Mouse (Mus musculus) midbrain, embryonic 13.5 days (tissue): ENCODE measurements around the gene Htr2b. TPM values are rescaled to one million over a fixed set of nuclear protein-coding genes. Genes with fewer than 3 reads are reported as not detected.

Source experiments
- ATAC-seq: fragments of 200-750 bp; cut with Nextera tagmentation; 2 replicates; pipeline ENCODE4 v1.8.0; 2017; ENCODE audit warnings: mild to moderate bottlenecking, moderate TSS enrichment, moderate library complexity
- H3K27ac ChIP-seq: fragments of 300-500 bp; sonication (generic); 2 replicates; pipeline ENCODE4 v1.5.1; 2015; ENCODE audit warnings: inconsistent platforms, mild to moderate bottlenecking, moderate library complexity
- H3K27me3 ChIP-seq: fragments of 300-500 bp; sonication (generic); 2 replicates; pipeline ENCODE4 v1.6.1; 2015; ENCODE audit warnings: mild to moderate bottlenecking, inconsistent platforms
- H3K36me3 ChIP-seq: fragments of 300-500 bp; sonication (generic); 2 replicates; pipeline ENCODE4 v1.6.1; 2015; ENCODE audit warnings: mild to moderate bottlenecking, inconsistent platforms
- H3K4me1 ChIP-seq: fragments of 300-500 bp; sonication (generic); replicated peaks from 2 replicates; pipeline ENCODE4 v1.6.1; 2015; ENCODE audit warnings: inconsistent platforms
- H3K4me2 ChIP-seq: fragments of 300-500 bp; sonication (generic); replicated peaks from 2 replicates; pipeline ENCODE4 v1.6.1; 2015; ENCODE audit warnings: moderate library complexity, mild to moderate bottlenecking, inconsistent platforms
- H3K4me3 ChIP-seq: fragments of 300-500 bp; sonication (generic); replicated peaks from 2 replicates; pipeline ENCODE4 v1.5.1; 2015; ENCODE audit warnings: mild to moderate bottlenecking, inconsistent platforms
- H3K9ac ChIP-seq: fragments of 300-500 bp; sonication (generic); replicated peaks from 2 replicates; pipeline ENCODE4 v1.6.1; 2015; ENCODE audit warnings: mild to moderate bottlenecking, inconsistent platforms
- H3K9me3 ChIP-seq: fragments of 300-500 bp; sonication (generic); 2 replicates; pipeline ENCODE4 v1.6.1; 2016; ENCODE audit warnings: mild to moderate bottlenecking, inconsistent platforms
- whole genome bisulfite sequencing: fragments of 180-500 bp; shearing (Covaris S2); methylation state at CpG from one replicate; pipeline ENCODE4 v1.1.7; 2015; 5-methylcytosine and 5-hydroxymethylcytosine counted together
- polyA plus RNA-seq: library from polyadenylated mRNA; unstranded; fragments of >200 nt; fragmentation: Nextera tagmentation; extraction: Ambion mirVana; gene quantifications from 2 replicates; pipeline ENCODE4 v1.2.1, GENCODE M21; 2015

The Htr2b gene
- polyA plus RNA-seq: 0.15 and 0.28 TPM in 2 replicates

DNA sequence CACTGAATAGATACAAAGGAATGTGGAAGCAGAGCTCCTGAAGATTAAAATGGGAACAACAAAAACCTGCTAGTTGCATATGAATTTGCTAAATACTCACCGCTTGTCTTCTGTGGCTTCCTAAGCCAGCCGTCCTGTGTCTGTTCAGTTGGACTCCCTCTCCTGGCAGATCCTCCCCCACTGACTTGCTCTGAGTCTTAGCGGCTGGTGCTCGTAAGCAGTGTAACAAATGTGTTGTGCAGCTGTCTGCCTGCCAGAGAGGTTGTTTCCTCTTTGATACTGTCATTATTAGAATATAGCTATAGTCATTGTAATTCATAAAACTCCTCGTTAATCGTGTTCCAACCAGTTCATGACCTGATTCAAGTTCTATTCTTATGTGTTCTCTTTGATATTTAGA, at the start of gene Htr2b:
Htr2b (minus strand) TSS at position 192 of the 400 bp plus-strand sequence.
- Histone ChIP-seq H3K9ac (no peak within 1 kb of the TSS), H3K27me3 (no peaks in the 10 kb centered on the region), H3K9me3 (no peaks in the 10 kb centered on the region), H3K4me1 (peaks cover 4% of the 10 kb centered on the region; the same call in 1 of the 2 replicates), H3K4me2 (no peak within 1 kb of the TSS), H3K27ac (no peak within 1 kb of the TSS), H3K36me3 (peaks cover 14% of the 10 kb centered on the region; the same call in 1 of the 2 replicates), H3K4me3 (no peak within 1 kb of the TSS)
- whole genome bisulfite sequencing: 57% methylated on average over 6 of the region's 6 CpGs
- ATAC-seq: no peak

DNA sequence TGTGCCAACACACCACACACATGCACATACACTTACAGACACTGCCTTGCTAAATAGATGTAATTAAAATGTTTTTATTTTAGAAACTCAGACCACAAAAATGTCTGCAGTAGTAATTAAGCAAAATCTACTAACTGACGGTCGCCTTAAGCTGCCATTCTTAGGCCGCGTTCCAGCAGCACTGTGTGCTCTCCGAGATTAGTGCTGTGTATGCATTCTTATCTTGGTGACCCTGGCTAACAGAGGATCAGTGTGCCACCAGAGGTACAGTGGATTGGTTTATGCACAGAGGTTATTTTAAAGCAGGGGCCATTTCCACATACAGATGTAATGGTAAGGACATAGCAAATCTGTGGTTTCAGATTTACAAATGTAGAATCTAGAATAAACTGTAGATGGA, 49.3 kb upstream of the Htr2b start:
- H3K4me3 ChIP-seq: no peak overlapping the region
- H3K9me3 ChIP-seq: no peaks in the 10 kb centered on the region
- H3K27ac ChIP-seq: no peak overlapping the region
- H3K27me3 ChIP-seq: no peaks in the 10 kb centered on the region
- no peak for ATAC-seq
- no peak overlapping the region for H3K9ac ChIP-seq
- no peaks in the 10 kb centered on the region; the same call in 1 of the 2 replicates for H3K4me1 ChIP-seq
- WGBS: 96% methylated on average over 5 of the region's 5 CpGs
- H3K36me3 ChIP-seq: peaks cover 59% of the 10 kb centered on the region
- no peak overlapping the region for H3K4me2 ChIP-seq

DNA sequence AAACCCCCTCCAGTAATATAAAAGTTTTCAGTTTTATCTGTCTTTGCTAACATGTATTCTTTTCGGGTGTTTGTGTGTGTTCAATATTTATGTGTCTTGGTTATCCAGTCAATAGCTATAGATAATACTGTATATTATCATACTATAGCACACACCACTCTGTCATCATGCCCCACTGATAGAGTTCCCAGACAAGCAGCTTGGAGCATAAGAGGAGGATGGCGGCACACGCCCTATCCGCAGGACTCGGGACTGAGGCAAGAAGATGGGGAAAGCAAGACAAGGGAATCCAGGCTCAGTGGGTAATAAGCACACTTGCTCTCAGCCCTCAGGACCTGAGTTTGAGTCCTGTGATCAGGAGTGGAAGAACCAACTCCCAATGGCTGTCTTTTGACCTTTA, 48.7 kb upstream of the Htr2b start:
- H3K36me3 ChIP-seq: peaks cover 58% of the 10 kb centered on the region
- WGBS: 93% methylated on average over 5 of the region's 5 CpGs

GRCm38 (mm10) chr1:86160059-86160458, 48.3 kb upstream of the Htr2b start:
- H3K4me1 ChIP-seq: peaks cover 10% of the 10 kb centered on the region
- H3K36me3 ChIP-seq: peaks cover 58% of the 10 kb centered on the region
- no peak overlapping the region for H3K4me2 ChIP-seq
- H3K27me3 ChIP-seq: no peaks in the 10 kb centered on the region
- no peaks in the 10 kb centered on the region for H3K9me3 ChIP-seq
- H3K4me3 ChIP-seq: no peak overlapping the region
- no peak for ATAC-seq
- 93% methylated on average over 6 of the region's 6 CpGs for WGBS
- H3K27ac ChIP-seq: no peak overlapping the region
- H3K9ac ChIP-seq: no peak overlapping the region

More for the DNA sequence above, 48.7 kb upstream of the Htr2b start:
- Histone ChIP-seq H3K4me1 (peaks cover 6% of the 10 kb centered on the region), H3K9ac (no peak overlapping the region), H3K27me3 (no peaks in the 10 kb centered on the region), H3K27ac (no peak overlapping the region), H3K4me3 (no peak overlapping the region), H3K4me2 (no peak overlapping the region), H3K9me3 (no peaks in the 10 kb centered on the region)
- no peak for ATAC-seq

DNA sequence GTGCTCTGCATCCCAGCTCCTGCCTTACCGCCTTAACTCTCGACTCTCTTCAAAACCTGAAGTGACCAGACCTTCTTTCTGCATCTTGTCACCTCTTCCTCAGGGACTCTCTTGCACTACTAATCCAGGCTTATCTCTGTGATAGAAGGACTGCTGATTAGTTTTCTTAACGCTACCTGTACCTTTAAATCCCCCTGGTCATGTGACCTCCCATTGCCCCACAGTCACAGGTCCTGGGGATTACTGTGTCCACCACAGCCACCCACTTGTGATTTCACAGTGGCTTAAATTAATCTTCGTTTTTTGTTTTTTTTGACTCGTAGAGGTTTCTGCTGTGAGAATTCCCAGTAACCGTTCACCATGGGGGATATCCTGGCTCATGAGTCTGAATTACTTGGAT, 44.8 kb upstream of the Htr2b start:
- no peak for ATAC-seq
- Histone ChIP-seq H3K4me3 (no peak overlapping the region), H3K9me3 (no peaks in the 10 kb centered on the region), H3K9ac (0 out of 2 replicates have a peak overlapping the region, but pooled peaks have one; percentile 89), H3K27ac (no peak overlapping the region), H3K4me1 (peaks cover 19% of the 10 kb centered on the region), H3K4me2 (no peak overlapping the region), H3K27me3 (no peaks in the 10 kb centered on the region), H3K36me3 (peaks cover 28% of the 10 kb centered on the region)
- 93% methylated on average over 6 of the region's 6 CpGs for WGBS

GRCm38 (mm10) chr1:86156075-86156474, 44.3 kb upstream of the Htr2b start:
- no peaks in the 10 kb centered on the region for H3K9me3 ChIP-seq
- 85% methylated on average over 3 of the region's 3 CpGs for WGBS
- H3K9ac ChIP-seq: peak overlapping the region; percentile 89; the same call in 1 of the 2 replicates
- H3K4me1 ChIP-seq: peaks cover 19% of the 10 kb centered on the region
- no peak overlapping the region for H3K4me3 ChIP-seq
- ATAC-seq: no peak
- peaks cover 23% of the 10 kb centered on the region for H3K36me3 ChIP-seq
- no peak overlapping the region for H3K27ac ChIP-seq
- H3K27me3 ChIP-seq: no peaks in the 10 kb centered on the region
- 0 out of 2 replicates have a peak overlapping the region, but pooled peaks have one; percentile 83 for H3K4me2 ChIP-seq

GRCm38 (mm10) chr1:86154824-86155164, 43.0 kb upstream of the Htr2b start:
- no peaks in the 10 kb centered on the region for H3K9me3 ChIP-seq
- H3K36me3 ChIP-seq: peaks cover 14% of the 10 kb centered on the region
- under 1% methylated on average over 18 of the region's 18 CpGs for WGBS
- H3K4me1 ChIP-seq: peaks cover 19% of the 10 kb centered on the region
- no peaks in the 10 kb centered on the region for H3K27me3 ChIP-seq
- ATAC-seq: no peak
- H3K9ac ChIP-seq: peak overlapping the region; percentile 89
- peak overlapping the region; percentile 79 for H3K4me3 ChIP-seq
- 0 out of 2 replicates have a peak overlapping the region, but pooled peaks have one; percentile 47 for H3K27ac ChIP-seq
- peak overlapping the region; percentile 83 for H3K4me2 ChIP-seq

- Histone ChIP-seq H3K4me1 (peaks cover 19% of the 10 kb centered on the region), H3K4me2 (peak within 1 kb of the TSS; percentile 83), H3K9ac (peak within 1 kb of the TSS; percentile 89), H3K27ac (peak within 1 kb of the TSS; percentile 79), H3K9me3 (no peaks in the 10 kb centered on the region), H3K4me3 (peak within 1 kb of the TSS; percentile 79), H3K27me3 (no peaks in the 10 kb centered on the region), H3K36me3 (peaks cover 14% of the 10 kb centered on the region)
- 4% methylated on average over 40 of the region's 40 CpGs for WGBS
- peak; percentile 100 for ATAC-seq
These were observed 42.5 kb upstream of the Htr2b start, which contains the start of gene Armc9 for GRCm38 (mm10) chr1:86154133-86154823. Armc9 (plus strand) TSS chr1:86154780.

DNA sequence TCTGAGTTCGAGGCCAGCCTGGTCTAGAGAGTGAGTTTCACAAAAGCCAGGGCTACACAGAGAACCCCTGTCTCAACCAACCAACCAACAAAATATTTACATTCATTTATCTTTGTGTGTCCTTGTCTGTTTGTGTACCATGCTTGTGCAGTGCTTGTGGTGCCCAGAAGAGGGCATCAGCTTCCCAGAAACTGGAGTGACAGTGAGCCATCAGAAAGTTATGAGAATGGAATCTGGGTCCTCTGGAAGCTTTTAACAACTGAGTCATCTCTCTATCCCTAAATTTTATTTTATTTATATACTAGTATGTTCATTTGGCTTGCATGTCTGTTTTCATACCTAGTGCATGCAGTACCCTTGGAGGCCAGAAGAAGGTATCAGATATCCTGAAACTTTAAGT, 40.8 kb upstream of the Htr2b start:
- WGBS: 79% methylated on average over 1 of the region's 1 CpGs
- Histone ChIP-seq H3K27me3 (no peaks in the 10 kb centered on the region), H3K4me3 (no peak overlapping the region), H3K9ac (no peak overlapping the region), H3K9me3 (no peaks in the 10 kb centered on the region), H3K36me3 (peaks cover 4% of the 10 kb centered on the region; the same call in 1 of the 2 replicates), H3K27ac (no peak overlapping the region), H3K4me2 (no peak overlapping the region), H3K4me1 (peaks cover 19% of the 10 kb centered on the region)
- no peak for ATAC-seq

- Histone ChIP-seq H3K4me3 (no peak overlapping the region), H3K9me3 (no peaks in the 10 kb centered on the region), H3K4me2 (no peak overlapping the region), H3K27me3 (no peaks in the 10 kb centered on the region), H3K4me1 (peaks cover 19% of the 10 kb centered on the region), H3K9ac (no peak overlapping the region), H3K27ac (no peak overlapping the region), H3K36me3 (no peaks in the 10 kb centered on the region)
- ATAC-seq: no peak
- WGBS: 88% methylated on average over 7 of the region's 7 CpGs
These were observed 39.6 kb upstream of the Htr2b start for GRCm38 (mm10) chr1:86151376-86151775.

GRCm38 (mm10) chr1:86150929-86151328, 39.2 kb upstream of the Htr2b start:
- no peak overlapping the region for H3K4me2 ChIP-seq
- H3K9ac ChIP-seq: no peak overlapping the region
- H3K36me3 ChIP-seq: no peaks in the 10 kb centered on the region
- H3K4me3 ChIP-seq: no peak overlapping the region
- H3K27me3 ChIP-seq: no peaks in the 10 kb centered on the region
- H3K27ac ChIP-seq: no peak overlapping the region
- H3K9me3 ChIP-seq: no peaks in the 10 kb centered on the region
- 90% methylated on average over 6 of the region's 6 CpGs for WGBS
- H3K4me1 ChIP-seq: peaks cover 18% of the 10 kb centered on the region
- ATAC-seq: no peak

- WGBS: 85% methylated on average over 9 of the region's 9 CpGs
- no peak overlapping the region for H3K4me2 ChIP-seq
- no peak overlapping the region for H3K27ac ChIP-seq
- 0 out of 2 replicates have a peak, but pooled peaks cover under 1% of the 10 kb centered on the region for H3K36me3 ChIP-seq
- H3K27me3 ChIP-seq: no peaks in the 10 kb centered on the region
- no peak overlapping the region for H3K4me3 ChIP-seq
- no peaks in the 10 kb centered on the region for H3K9me3 ChIP-seq
- no peak overlapping the region for H3K9ac ChIP-seq
- no peaks in the 10 kb centered on the region for H3K4me1 ChIP-seq
- ATAC-seq: no peak
These were observed 36.4 kb upstream of the Htr2b start for GRCm38 (mm10) chr1:86148161-86148560.
